Mouse (Mus musculus): ENCODE data around the gene Mrnip.

Gene Mrnip

GRCm38 (mm10) chr11:50174111-50174729, at the start of gene Mrnip:
Gene Mrnip (plus strand): TSS chr11:50174444.
- CTCF ChIA-PET = interaction anchor here (0.6 to 1.6 kb wide), 15 partner anchors 9 to 187 kb away, joined by 3 to 10 read pairs (median 3); partner anchors contain the start of genes Mgat4b (in 1 of the 4) and Sqstm1 (in 1 of the 4)
- POLR2A ChIA-PET = interaction anchor here (0.7 to 34.0 kb wide), 78 partner anchors 9 to 1357 kb away, joined by 3 to 742 read pairs (median 4); partner anchors contain the start of genes Canx (in 3 of the 4), Hnrnph1 (in 3 of the 4), Mgat4b (in 3 of the 4) and Sqstm1 (in 3 of the 4)

GRCm38 (mm10) chr11:50127781-50128180, 46.5 kb upstream of the Mrnip start:
- ChIA-PET CTCF (interaction anchor here (0.6 to 2.2 kb wide), 5 partner anchors 13 to 245 kb away, joined by 3 to 8 read pairs (median 6); no protein-coding TSS in a partner anchor), POLR2A (interaction anchor here in 2 of 4 experiments (0.6 to 1.3 kb wide), 6 partner anchors 10 to 243 kb away, joined by 3 to 5 read pairs (median 4); partner anchors contain the start of gene Mrnip (in 1 of the 2))

DNA sequence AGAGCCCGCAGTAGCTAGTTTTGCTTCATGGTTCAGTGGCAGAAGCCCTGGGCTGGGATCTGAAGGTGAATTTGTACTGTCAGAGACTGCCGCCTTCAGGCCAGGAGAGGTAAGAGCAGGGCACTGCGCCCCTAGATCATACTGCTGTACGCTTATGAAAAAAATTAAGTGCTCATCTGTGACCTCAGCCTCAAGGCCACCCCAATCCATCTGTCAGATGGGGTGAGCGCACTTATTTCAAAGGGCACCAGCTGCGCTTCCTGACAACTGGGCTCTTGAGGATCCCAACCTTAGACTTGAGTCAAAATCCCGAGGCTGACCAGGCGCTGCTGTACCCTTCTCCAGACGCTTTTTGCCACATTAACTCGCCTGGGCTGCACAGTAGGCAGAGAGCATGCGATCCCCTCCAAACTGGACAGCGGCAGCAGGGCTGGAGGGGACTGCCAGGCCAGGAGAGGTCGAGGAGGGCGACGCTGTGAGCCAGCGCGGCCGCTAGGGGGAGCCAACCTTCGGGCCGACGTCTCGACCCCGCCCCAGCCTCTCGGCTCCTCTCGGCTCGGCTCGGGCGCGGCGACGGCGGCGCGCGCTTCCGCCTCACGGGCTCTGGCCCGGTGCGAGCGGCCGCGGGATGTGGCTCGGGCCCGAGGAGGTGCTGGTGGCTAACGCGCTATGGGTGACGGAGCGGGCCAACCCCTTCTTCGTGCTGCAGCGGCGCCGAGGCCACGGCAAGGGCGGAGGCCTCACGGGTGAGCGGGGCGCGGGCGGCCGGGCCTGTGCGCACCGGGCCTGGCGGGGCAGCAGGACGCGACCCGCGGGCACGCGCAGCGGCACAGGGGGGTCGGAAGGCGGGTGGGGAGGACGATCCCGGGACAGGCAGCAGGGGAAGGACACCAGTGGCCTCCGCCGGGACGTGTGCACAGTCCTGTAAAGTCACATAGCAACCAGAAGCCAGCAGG, 43.2 kb upstream of the Mrnip start, which contains the start of gene Tbc1d9b:
Gene Tbc1d9b (plus strand): TSS at position 586 of the 956 bp plus-strand sequence.
- ChIA-PET CTCF (interaction anchor here (0.5 to 3.3 kb wide), 43 partner anchors 9 to 987 kb away, joined by 3 to 53 read pairs (median 3); partner anchors contain the start of genes Mrnip (in 2 of the 4), Maml1 (in 1 of the 4), Mgat4b (in 1 of the 4) and Sqstm1 (in 1 of the 4)), POLR2A (interaction anchor here (0.6 to 2.7 kb wide), 30 partner anchors 9 to 246 kb away, joined by 3 to 17 read pairs (median 3); partner anchors contain the start of genes Mgat4b (in 3 of the 4), Sqstm1 (in 3 of the 4), Hnrnph1 (in 1 of the 4) and Mrnip (in 1 of the 4))

DNA sequence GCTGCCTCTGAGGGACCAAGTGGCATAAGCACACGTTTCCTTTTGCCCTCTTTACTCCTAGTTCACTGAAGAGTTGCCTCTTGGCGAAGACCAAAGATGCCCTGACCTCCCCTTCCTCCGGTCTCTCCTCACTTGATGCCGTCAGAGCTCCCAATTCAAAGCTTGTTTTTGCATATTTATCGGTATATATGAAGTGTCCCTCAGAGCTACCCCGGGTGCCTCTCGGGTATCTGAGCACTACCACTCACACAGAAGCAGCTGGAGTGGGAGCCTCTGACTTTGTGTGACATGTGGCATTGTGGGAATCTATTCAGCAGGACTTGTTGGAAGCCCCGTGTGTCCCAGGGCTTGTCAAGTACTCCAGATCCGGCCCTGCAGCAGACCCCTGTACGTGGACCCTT, 42.4 kb upstream of the Mrnip start:
- POLR2A ChIA-PET = interaction anchor here (0.7 to 2.7 kb wide), 25 partner anchors 9 to 290 kb away, joined by 3 to 17 read pairs (median 3); partner anchors contain the start of genes Mgat4b (in 3 of the 4), Sqstm1 (in 3 of the 4), Hnrnph1 (in 1 of the 4) and Mrnip (in 1 of the 4)
- CTCF ChIA-PET = interaction anchor here (0.5 to 3.3 kb wide), 16 partner anchors 17 to 987 kb away, joined by 3 to 53 read pairs (median 4); partner anchors contain the start of gene Maml1 (in 1 of the 4)

DNA sequence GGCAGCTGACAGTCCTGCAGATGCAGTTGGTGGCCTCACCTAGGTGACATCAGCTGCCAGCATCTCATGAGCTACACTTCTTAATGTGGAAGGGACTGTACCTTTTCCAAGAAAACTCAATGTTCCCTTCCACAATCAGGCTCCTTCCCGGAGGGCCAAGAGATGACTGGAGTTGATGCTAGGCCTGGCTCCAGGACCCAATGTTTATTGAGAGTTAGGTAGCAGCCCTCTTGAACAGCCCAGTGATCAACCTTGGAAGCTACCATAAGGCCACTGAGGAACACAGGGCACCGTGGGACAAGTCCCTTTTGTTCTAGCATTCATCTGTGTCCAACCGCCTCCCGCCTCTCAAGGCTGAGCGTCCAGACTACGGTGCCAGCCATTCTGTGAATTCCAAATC, 42.0 kb upstream of the Mrnip start:
- CTCF ChIA-PET = interaction anchor here (0.5 to 3.3 kb wide), 16 partner anchors 18 to 988 kb away, joined by 3 to 53 read pairs (median 4); partner anchors contain the start of gene Maml1 (in 1 of the 4)

DNA sequence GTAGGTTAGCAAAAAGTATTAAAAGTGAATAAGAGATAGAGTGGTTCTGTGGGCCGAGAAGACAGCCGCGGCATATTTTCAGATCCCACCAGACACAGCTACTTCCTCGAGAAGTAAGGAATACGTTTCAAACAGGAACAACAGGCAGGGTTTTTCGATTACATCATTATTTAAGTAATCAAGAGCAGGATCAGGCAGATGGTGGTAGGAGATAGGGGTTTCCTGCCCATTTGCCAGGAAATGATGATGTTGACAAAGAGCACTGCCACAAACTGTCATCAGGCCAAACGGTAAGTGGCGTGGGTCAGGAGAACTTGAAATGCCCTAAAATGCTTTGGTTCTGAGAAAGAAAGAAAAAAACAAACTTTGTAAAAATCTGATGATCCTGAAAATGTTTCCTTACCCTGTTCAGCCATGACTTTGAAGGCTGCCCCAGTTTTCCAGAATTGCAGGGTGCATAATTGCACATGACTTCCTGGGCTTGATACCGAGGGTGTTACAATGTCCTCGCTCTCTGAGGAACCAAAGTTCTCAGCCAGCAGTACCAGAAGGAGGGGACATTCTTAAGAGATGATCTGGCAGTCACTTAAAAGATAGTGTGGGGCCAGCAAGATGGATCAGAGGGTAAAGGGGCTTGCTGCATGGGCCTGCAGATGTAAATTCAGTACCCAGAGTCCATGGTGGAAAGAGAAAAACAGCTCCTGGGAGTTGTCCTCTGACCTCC, 39.9 kb upstream of the Mrnip start:
- CTCF ChIA-PET = no interaction called here
- POLR2A ChIA-PET = interaction anchor here in 3 of 4 experiments (0.8 to 1.3 kb wide), 4 partner anchors 10 to 91 kb away, joined by 3 read pairs; no protein-coding TSS in a partner anchor

More for the DNA sequence above, 42.0 kb upstream of the Mrnip start:
- POLR2A ChIA-PET = interaction anchor here (0.6 to 2.7 kb wide), 24 partner anchors 8 to 290 kb away, joined by 3 to 17 read pairs (median 3); partner anchors contain the start of genes Mgat4b (in 3 of the 4), Sqstm1 (in 3 of the 4), Hnrnph1 (in 1 of the 4) and Mrnip (in 1 of the 4)

GRCm38 (mm10) chr11:50138206-50138822, 35.9 kb upstream of the Mrnip start:
- POLR2A ChIA-PET = interaction anchor here in 3 of 4 experiments (0.6 to 1.9 kb wide), 11 partner anchors 9 to 253 kb away, joined by 3 to 9 read pairs (median 3); partner anchors contain the start of genes Mgat4b (in 3 of the 3), Sqstm1 (in 3 of the 3) and Mrnip (in 1 of the 3)
- CTCF ChIA-PET = interaction anchor here in 2 of 4 experiments (0.6 to 1.8 kb wide), 2 partner anchors 152 to 155 kb away, joined by 3 to 5 read pairs; no protein-coding TSS in a partner anchor

- CTCF ChIA-PET = interaction anchor here in 1 of 4 experiments (1.2 to 1.8 kb wide), 3 partner anchors 9 to 268 kb away, joined by 3 to 5 read pairs (median 3); no protein-coding TSS in a partner anchor
- POLR2A ChIA-PET = interaction anchor here in 3 of 4 experiments (0.5 to 1.9 kb wide), 10 partner anchors 9 to 367 kb away, joined by 3 to 9 read pairs (median 4); partner anchors contain the start of genes Mgat4b (in 3 of the 3), Sqstm1 (in 3 of the 3), Mrnip (in 2 of the 3) and Tbc1d9b (in 1 of the 3)
These were observed 34.7 kb upstream of the Mrnip start for GRCm38 (mm10) chr11:50139571-50139970.

GRCm38 (mm10) chr11:50145529-50145928, 28.7 kb upstream of the Mrnip start:
- POLR2A ChIA-PET = interaction anchor here in 2 of 4 experiments (0.5 to 1.4 kb wide), 4 partner anchors 9 to 106 kb away, joined by 3 to 9 read pairs (median 3); no protein-coding TSS in a partner anchor

DNA sequence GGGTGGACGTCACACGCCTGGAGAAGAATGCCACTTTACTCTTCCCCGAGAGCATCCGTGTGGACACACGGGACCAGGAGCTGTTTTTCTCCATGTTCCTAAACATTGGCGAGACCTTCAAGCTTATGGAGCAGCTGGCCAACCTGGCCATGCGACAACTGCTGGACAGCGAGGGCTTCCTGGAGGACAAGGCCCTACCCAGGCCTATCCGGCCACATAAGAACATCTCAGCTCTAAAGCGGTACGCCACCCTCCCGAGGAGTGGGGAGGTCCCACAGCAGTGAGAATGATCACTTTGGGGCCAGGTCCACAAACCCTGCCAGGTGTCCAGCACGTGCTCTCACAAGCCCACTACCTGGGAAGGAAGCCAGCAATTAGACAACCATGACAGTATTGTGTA, 28.1 kb upstream of the Mrnip start:
- POLR2A ChIA-PET = interaction anchor here in 2 of 4 experiments (1.3 to 1.4 kb wide), 2 partner anchors 8 to 63 kb away, joined by 3 read pairs; no protein-coding TSS in a partner anchor
- CTCF ChIA-PET = interaction anchor here in 1 of 4 experiments (0.6 kb wide), 1 partner anchor 77 kb away, joined by 3 read pairs; no protein-coding TSS in a partner anchor

More at GRCm38 (mm10) chr11:50145529-50145928, 28.7 kb upstream of the Mrnip start:
- CTCF ChIA-PET = interaction anchor here in 1 of 4 experiments (1.2 kb wide), 1 partner anchor 16 kb away, joined by 3 read pairs; no protein-coding TSS in a partner anchor

DNA sequence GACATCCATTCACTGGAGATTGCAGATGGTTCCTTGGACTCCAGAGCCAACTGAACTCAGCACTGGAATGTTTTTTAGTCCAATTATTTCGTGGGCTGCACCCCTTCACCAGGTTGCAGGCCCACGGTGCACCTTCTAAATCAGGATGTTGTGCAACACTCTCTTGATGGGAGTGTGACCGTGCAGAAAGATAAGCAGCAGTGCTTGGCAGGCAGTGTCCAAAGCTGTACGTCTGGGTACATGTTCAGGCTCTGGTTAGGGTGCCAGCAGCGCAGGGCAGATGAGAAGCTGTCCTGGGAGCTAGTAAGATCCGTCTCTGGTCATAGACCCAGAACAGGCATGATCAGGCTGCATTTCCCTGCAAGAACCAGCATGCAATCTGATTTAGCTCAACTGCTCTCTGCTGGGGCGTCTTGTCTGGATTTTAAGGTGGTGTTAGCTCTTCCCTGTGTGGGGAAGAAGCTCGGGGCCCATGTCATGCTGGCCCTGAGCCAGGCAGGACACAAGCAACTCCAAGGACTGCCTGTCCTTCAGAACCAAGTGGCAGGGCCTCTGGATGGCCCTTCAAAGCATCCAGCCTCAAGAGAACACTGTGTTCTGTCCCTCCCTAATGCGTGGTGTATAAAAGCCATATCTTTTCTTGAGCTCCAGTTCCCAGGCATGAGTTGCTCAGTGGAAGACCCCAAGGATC, 26.8 kb upstream of the Mrnip start:
- ChIA-PET POLR2A (interaction anchor here in 2 of 4 experiments (0.8 to 1.4 kb wide), 5 partner anchors 9 to 230 kb away, joined by 3 to 4 read pairs (median 3); partner anchors contain the start of genes Mgat4b (in 1 of the 2), Mrnip (in 1 of the 2) and Sqstm1 (in 1 of the 2)), CTCF (interaction anchor here in 2 of 4 experiments (0.5 to 1.5 kb wide), 4 partner anchors 14 to 1708 kb away, joined by 3 to 5 read pairs (median 3); no protein-coding TSS in a partner anchor)

- CTCF ChIA-PET = interaction anchor here in 2 of 4 experiments (0.5 to 1.5 kb wide), 3 partner anchors 13 to 1707 kb away, joined by 3 to 5 read pairs (median 3); no protein-coding TSS in a partner anchor
- POLR2A ChIA-PET = interaction anchor here in 2 of 4 experiments (0.8 to 1.6 kb wide), 6 partner anchors 10 to 229 kb away, joined by 3 to 4 read pairs (median 3); partner anchors contain the start of genes Mgat4b (in 1 of the 2), Mrnip (in 1 of the 2) and Sqstm1 (in 1 of the 2)
These were observed 26.2 kb upstream of the Mrnip start for GRCm38 (mm10) chr11:50147958-50148476.

- POLR2A ChIA-PET = interaction anchor here in 2 of 4 experiments (0.9 to 1.6 kb wide), 4 partner anchors 15 to 100 kb away, joined by 3 to 4 read pairs (median 4); no protein-coding TSS in a partner anchor
- CTCF ChIA-PET = interaction anchor here in 3 of 4 experiments (0.6 to 1.5 kb wide), 3 partner anchors 12 to 163 kb away, joined by 3 to 5 read pairs (median 5); no protein-coding TSS in a partner anchor
These were observed 25.0 kb upstream of the Mrnip start for GRCm38 (mm10) chr11:50149200-50149599.

DNA sequence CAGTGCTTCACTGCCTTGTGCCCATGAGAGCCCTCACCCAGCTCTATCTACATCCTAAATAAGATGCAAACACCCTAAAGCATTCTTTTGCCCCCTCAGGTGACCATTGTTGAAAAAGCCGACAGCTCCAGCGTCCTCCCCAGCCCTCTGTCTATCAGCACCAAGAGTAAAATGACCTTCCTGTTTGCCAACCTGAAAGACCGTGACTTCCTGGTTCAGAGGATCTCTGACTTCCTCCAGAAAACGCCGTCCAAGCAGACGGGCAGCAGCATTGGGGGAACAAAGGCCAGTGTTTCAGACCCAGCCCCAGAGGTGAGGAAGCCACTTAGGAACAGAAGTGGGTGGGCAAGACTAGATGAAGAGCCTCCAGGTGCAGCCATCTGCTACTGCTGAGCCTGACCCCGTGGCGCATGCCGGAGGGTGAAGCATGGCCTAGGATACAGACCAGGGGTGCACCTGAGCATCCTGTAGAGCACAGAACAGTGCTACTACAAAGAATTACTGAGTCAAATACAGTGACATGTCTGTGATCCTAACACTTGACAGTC, 24.6 kb upstream of the Mrnip start:
- ChIA-PET CTCF (interaction anchor here in 1 of 4 experiments (1.0 kb wide), 1 partner anchor 11 kb away, joined by 5 read pairs; no protein-coding TSS in a partner anchor), POLR2A (interaction anchor here in 2 of 4 experiments (0.5 to 3.0 kb wide), 8 partner anchors 15 to 99 kb away, joined by 3 to 10 read pairs (median 4); partner anchors contain the start of genes Mgat4b (in 1 of the 2), Mrnip (in 1 of the 2) and Sqstm1 (in 1 of the 2))

Measured in embryonic stem cell, embryonic (primary cell).